Mouse (Mus musculus): ENCODE measurements around the gene Vat1.
"Not testable (repeated sequence)": the region's sequence is repeated elsewhere in the genome, so short reads cannot be mapped to it uniquely, and the experiment has no call there.

Vat1 gene

GRCm38 (mm10) chr11:101465869-101466551 lies at the start of gene Vat1:
TSS of gene Vat1 (minus strand) at chr11:101466230.
- peak; percentile 84 for DNase-seq

DNA sequence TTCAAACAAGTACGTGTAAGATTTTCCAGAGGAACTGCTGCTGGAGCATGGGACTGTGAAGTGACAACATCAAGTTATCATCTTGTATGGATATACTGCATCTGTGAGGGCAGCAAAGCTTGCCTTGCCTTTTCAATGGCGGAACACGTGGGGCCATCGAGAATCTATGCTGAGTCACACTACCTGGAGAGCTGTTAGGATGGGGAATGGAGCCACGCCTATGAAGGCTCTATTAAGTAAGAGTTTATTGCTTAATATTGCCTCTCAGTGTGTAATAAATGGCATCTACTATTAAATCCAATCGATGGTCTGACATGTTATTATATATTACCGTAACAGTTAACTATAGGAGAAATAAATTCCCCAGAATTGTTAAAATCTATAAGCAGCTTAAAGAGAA lies 41.1 kb upstream of the Vat1 start:
- no peak for DNase-seq

GRCm38 (mm10) chr11:101506269-101506780 lies 40.3 kb upstream of the Vat1 start:
- DNase-seq = no peak

DNA sequence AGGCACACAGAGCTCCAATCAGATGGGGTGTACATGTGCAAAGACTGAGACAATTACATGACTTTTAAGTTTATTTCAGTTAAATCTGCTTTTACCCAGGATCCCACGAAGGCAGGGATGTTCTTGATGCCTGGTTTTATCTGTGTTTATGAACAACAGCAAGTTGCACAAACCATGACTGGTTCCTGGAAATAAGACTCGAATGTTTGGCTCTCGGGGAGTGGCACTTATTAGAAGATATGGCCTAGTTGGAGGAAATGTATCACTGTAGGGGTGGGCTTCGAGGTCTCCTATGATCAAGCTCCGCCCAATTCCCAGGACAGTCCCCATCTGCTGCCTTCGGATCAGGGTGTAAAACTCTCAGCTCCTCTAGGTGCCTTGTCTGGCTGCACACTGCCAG lies 20.1 kb upstream of the Vat1 start:
- DNase-seq = no peak

DNA sequence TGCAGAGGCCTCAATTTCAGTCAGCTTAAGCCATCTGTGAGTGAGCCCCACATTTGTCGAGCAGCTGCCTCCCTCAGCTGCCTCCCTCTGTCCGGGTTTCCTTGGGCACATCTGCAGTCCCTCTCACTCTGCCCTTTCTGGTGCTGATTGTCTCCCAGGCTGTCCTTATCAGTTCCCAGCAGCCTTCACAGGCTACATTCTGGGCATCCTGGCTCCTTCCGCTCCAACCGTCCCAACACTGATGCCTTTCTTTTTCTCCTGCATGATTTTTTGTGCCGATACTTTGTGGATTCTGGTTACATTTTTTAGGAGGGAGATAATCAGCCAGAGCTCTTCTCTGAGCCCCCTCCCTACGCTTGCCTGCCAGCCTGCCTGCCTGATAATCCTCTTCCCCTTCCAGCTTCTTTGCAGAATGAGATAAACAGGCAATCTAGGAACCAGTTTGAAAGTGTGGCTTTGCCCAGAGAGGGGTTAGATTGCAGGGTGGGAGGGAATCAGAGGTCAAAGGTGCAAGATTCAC lies 19.5 kb upstream of the Vat1 start:
- DNase-seq = no peak

GRCm38 (mm10) chr11:101484814-101485213 lies 18.8 kb upstream of the Vat1 start:
- DNase-seq = no peak

- DNase-seq = no peak
These were observed 18.2 kb upstream of the Vat1 start for GRCm38 (mm10) chr11:101484245-101484644.

DNA sequence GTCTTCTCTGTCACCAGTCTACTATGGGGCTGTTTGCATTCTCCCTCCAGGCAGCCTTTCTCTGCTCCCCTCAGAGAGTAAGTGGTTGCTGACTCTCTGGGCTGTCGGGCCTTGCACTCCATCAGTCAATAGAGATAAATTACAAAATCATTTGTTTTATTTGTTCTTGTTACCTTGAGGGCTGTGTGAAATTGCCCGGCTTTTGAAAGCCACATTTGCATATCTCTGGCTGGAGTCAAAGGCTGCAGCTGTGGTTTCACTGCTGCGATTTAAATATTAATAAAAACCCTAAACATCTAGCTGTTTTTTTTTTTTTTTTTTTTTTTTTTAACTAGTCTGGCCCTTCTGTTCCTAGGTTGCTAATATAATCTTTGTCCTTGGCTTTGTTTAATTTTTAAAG lies 17.8 kb upstream of the Vat1 start:
- DNase-seq = no peak

GRCm38 (mm10) chr11:101480912-101481311 lies 14.9 kb upstream of the Vat1 start:
- DNase-seq = no peak

DNA sequence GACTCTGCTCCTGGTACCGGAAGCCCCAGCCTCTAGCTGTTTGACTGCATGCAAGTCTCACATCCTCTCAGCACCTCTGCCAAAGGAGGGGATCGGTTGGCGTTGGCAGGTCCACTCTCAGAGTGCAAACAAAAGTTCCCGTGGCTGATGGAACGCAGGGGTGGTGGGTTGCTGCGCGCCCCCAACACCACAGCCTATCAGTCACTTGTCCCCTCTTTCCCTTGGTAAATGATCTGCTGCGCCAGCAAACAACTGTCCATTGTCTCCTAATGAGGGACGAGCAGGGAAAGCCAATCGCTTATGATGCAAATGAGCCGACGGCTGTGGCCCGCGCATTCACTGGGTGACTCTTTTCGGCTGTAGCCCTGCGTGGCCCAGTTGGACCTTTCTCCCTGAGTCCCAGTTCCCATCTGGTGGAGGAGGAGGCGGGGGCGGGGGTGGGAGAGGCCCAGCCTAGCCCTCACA lies 13.2 kb upstream of the Vat1 start:
- DNase-seq = no peak

DNA sequence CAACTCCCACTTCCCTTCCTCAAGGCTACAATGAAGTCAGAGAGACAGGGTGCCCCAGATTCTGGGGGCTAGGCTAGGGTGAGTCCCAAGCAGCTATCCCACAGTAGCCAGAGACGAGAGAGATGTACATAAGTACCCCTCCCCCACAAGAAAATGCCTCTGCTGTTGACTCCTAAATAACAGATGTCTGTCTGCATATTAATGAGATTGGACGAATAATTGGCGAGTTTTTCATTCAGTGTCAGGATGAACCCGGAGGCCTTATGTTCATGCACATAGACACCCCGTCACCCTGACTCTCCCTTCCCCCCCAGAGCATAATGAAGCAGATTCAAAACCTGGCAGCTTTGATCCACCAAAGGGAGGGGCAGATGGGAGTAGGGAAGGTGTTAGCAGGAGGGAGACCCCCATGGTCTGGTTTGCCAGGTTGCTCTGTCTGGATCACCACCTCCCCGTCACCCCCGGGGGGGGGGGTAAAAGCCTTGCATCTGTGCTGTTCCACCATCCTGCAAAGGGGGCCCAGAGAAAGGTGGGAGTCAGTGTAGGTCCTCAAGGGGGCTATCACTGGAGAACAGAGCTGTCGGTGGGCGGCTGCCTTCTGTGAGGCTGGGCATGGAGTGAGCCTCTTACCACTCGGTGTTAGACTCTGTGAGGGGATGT lies 11.7 kb upstream of the Vat1 start:
- no peak for DNase-seq

GRCm38 (mm10) chr11:101477194-101477551 lies 11.1 kb upstream of the Vat1 start:
- no peak for DNase-seq

DNA sequence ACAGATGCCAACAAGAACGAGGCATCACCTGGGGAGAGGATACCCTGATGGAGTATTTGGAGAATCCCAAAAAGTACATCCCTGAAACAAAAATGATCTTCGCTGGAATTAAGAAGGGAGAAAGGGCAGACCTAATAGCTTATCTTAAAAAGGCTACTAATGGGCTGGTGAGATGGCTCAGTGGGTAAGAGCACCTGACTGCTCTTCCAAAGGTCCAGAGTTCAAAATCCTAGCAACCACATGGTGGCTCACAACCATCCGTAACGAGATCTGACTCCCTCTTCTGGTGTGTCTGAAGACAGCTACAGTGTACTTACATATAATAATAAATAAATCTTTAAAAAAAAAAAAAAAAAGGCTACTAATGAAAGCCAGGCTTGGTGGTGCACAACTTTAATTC lies 10.3 kb upstream of the Vat1 start:
- not testable (repeated sequence) for DNase-seq

DNA sequence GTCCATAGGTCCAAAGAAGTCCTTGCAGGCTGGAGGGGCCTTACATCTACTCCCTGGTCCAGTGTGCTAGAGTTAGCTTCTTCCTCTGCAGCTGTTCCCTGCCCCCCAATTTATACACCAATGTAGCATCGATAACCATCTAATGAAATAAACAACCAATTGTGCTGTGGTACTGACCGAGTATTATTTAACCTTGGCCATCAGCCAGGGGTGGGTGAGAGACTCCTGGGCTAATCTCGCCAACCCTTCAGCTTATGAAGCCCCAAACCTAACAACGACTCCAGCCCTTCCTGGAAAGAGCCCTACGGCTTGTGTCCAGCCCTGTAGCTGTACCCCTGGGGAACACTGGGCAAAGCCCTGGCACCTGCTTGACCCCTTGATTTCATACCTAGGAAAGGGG lies 8.3 kb upstream of the Vat1 start:
- DNase-seq = no peak

GRCm38 (mm10) chr11:101473686-101474085 lies 7.7 kb upstream of the Vat1 start:
- DNase-seq = not testable (repeated sequence)

DNA sequence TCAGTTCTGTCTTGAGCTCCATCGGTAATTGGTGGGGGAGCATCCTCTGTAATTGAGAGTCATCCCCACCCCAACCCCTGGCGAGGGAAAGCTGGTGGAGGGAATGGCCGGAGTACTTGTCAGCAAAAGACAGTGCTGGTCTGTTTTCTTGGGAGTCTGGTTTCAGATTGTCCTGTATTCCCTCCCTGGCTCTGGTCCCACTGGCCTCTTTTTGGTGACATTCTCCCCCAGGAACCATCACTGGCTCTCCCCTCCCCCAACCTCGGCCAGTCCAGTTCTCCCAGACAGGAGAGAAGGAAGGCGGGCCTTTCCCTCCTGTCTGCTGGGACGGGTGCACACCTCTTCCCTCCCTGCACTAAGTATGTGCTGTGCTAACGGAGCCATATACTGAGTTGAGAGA lies 6.3 kb upstream of the Vat1 start:
- no peak for DNase-seq

GRCm38 (mm10) chr11:101471926-101472325 lies 5.9 kb upstream of the Vat1 start:
- no peak for DNase-seq

- no peak for DNase-seq
These were observed 4.2 kb upstream of the Vat1 start for GRCm38 (mm10) chr11:101470206-101470605.

- no peak for DNase-seq
These were observed 3.1 kb upstream of the Vat1 start for GRCm38 (mm10) chr11:101469155-101469554.

DNA sequence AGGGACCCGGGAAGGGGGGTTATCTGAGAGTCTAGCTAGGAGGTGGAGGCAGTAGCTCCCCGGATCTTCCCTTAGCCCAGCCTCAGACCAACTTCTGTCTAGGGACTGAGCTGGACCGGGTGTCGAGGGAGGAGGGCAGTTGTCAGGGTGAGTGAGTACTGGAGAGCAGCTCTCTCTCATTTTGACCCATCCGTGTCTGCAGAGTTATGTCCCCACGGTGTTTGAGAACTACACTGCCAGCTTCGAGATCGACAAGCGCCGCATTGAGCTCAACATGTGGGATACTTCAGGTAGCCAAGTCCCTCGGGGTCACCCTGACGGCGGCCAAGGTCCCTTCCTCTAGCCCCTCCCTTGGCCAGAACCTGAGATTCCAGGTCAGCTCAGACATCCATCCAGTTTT lies 2.7 kb upstream of the Vat1 start:
- DNase-seq = peak; percentile 9

GRCm38 (mm10) chr11:101468263-101468688 lies 2.2 kb upstream of the Vat1 start:
- DNase-seq = no peak

- DNase-seq = peak; percentile 83
These were observed 1.6 kb upstream of the Vat1 start for GRCm38 (mm10) chr11:101467477-101468262.

GRCm38 (mm10) chr11:101466552-101466950 lies 521 bp upstream of the Vat1 start:
- not testable (repeated sequence) for DNase-seq

All from kidney, postnatal 14 days (tissue).